Mouse (Mus musculus) heart, embryonic 16.5 days (tissue): ENCODE measurements around the gene Med28. TPM values are rescaled to one million over a fixed set of nuclear protein-coding genes. Genes with fewer than 3 reads are reported as not detected.

ENCODE experiments used
- ATAC-seq: fragments of 200-750 bp; cut with Nextera tagmentation; replicated peaks from 2 replicates; pipeline ENCODE4 v1.8.0; 2017; ENCODE audit warnings: moderate number of reproducible peaks; ENCODE audit not compliant: insufficient read depth, low FRiP score; ENCODE audit errors: extremely low read depth
- H3K27ac ChIP-seq: fragments of 300-500 bp; sonication (generic); 2 replicates; pipeline ENCODE4 v1.5.1; 2014; ENCODE audit warnings: mild to moderate bottlenecking, low read length, control low read depth, moderate library complexity
- H3K27me3 ChIP-seq: fragments of 300-500 bp; sonication (generic); 2 replicates; pipeline ENCODE4 v1.6.1; 2014; ENCODE audit warnings: low read length, mixed read lengths; ENCODE audit not compliant: control insufficient read depth, insufficient read depth
- H3K36me3 ChIP-seq: fragments of 300-500 bp; sonication (generic); 2 replicates; pipeline ENCODE4 v1.6.1; 2014; ENCODE audit not compliant: control insufficient read depth, insufficient read depth
- H3K4me1 ChIP-seq: fragments of 300-500 bp; sonication (generic); 2 replicates; pipeline ENCODE4 v1.6.1; 2014; ENCODE audit warnings: low read length, mixed read lengths; ENCODE audit not compliant: control insufficient read depth, insufficient read depth
- H3K4me2 ChIP-seq: fragments of 300-500 bp; sonication (generic); 2 replicates; pipeline ENCODE4 v1.6.1; 2014; ENCODE audit warnings: low read depth, mild to moderate bottlenecking, control low read depth, low read length
- H3K4me3 ChIP-seq: fragments of 300-500 bp; sonication (generic); 2 replicates; pipeline ENCODE4 v1.5.1; 2014; ENCODE audit warnings: mild to moderate bottlenecking, control low read depth, low read length
- H3K9ac ChIP-seq: fragments of 300-500 bp; sonication (generic); 2 replicates; pipeline ENCODE4 v1.6.1; 2014; ENCODE audit warnings: low read length, control low read depth
- H3K9me3 ChIP-seq: fragments of 300-500 bp; sonication (generic); replicated peaks from 2 replicates; pipeline ENCODE4 v1.6.1; 2016; ENCODE audit warnings: low read length; ENCODE audit not compliant: control insufficient read depth
- WGBS: fragments of 180-500 bp; shearing (Covaris S2); extraction: QIAGEN DNeasy Blood & Tissue Kit; methylation state at CpG from one replicate; pipeline ENCODE4 v1.1.7; 2014; 5-methylcytosine and 5-hydroxymethylcytosine counted together
- polyA plus RNA-seq: library from polyadenylated mRNA; unstranded; fragments of >200 nt; fragmentation: Nextera tagmentation; extraction: Ambion mirVana; gene quantifications from 2 replicates; pipeline ENCODE4 v1.2.1, GENCODE M21; 2015

The Med28 gene
- polyA plus RNA-seq, 1 experiment from 2014 or later: 170 TPM

DNA sequence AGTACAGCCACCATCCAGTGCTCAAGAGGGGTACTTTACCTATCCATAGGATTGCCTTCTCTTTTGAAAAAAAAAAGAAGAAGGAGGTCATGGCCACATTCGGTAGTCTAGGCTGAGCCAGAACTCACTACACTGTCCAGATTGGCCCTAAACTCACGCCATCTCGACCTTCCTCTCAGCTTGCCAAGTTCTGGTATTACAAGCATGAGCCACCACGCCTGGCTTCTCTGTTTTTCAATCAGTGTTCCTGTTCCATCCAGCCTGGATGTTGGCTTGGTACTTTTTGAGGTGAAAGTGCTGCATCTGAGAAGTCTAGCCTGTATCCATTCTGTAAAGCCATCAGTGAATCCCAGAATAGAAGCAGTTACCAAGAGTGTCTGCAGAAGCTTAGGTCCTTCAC, 23.6 kb upstream of the Med28 start:
- no peak for ATAC-seq
- peaks cover 25% of the 10 kb centered on the region for H3K36me3 ChIP-seq
- H3K27me3 ChIP-seq: no peaks in the 10 kb centered on the region
- peaks cover 10% of the 10 kb centered on the region for H3K4me1 ChIP-seq
- no peak overlapping the region for H3K9ac ChIP-seq
- H3K27ac ChIP-seq: no peak overlapping the region
- H3K4me2 ChIP-seq: no peak overlapping the region
- H3K9me3 ChIP-seq: no peaks in the 10 kb centered on the region
- WGBS: 84% methylated on average over 4 of the region's 4 CpGs
- no peak overlapping the region for H3K4me3 ChIP-seq

DNA sequence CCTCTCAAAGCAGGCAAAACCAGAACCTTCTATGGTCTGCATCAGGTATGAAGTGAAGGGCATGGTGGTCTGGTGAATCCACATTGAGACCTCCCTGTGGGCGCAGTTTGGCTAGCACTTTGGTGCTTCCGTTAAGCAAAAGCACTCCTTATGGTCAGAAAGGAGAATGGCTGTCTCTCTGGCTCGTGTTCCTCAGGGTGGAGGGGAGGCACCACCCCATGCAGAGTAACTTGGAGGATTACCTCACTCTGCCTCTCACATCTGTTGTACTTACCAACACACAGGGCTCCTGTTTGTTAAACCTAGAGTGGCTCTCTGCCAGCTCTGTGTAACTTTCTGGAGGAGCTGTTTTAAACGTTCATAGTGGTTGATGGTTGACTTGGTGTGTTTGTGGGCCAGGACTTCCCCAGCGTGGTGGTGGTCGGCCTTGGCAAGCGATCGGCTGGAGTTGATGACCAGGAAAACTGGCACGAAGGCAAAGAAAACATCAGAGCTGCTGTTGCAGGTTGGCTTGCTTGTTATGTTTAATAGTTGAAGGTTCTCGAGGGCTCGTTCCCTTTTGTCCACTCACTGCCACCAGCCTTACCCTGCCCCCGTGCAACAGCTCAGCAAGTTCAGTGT, 23.0 kb upstream of the Med28 start:
- ATAC-seq: no peak
- WGBS: 77% methylated on average over 12 of the region's 12 CpGs
- Histone ChIP-seq H3K9me3 (no peaks in the 10 kb centered on the region), H3K27me3 (no peaks in the 10 kb centered on the region), H3K36me3 (peaks cover 27% of the 10 kb centered on the region), H3K4me3 (no peak overlapping the region), H3K9ac (no peak overlapping the region), H3K27ac (no peak overlapping the region), H3K4me1 (peaks cover 10% of the 10 kb centered on the region), H3K4me2 (no peak overlapping the region)

- Histone ChIP-seq H3K9ac (no peak overlapping the region), H3K36me3 (peaks cover 31% of the 10 kb centered on the region)
- ATAC-seq: no peak
These were observed 22.5 kb upstream of the Med28 start for GRCm38 (mm10) chr5:45497564-45497963.

DNA sequence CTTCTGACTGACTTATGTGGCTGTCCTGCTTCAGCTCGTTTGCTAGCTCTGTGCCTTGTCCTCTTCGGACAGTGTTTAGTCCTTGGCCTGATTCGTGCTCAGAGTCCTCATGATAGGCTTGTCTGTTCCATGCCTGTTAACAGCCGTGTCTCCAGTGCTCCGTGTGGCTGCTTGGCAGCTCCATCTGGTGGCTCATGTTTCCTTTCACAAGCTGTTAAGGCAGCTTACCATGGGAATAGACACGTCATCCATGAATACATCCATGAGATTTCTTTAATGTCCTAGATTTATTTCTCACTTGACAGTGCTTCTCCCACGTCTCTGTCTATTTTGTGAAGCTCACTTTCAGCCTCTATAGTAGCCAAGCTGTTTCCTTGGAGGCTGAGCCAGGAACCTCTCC, 10.0 kb upstream of the Med28 start:
- H3K4me3 ChIP-seq: no peak overlapping the region
- no peak for ATAC-seq
- H3K36me3 ChIP-seq: peaks cover 44% of the 10 kb centered on the region

More at GRCm38 (mm10) chr5:45497564-45497963, 22.5 kb upstream of the Med28 start:
- WGBS: 92% methylated on average over 5 of the region's 5 CpGs
- Histone ChIP-seq H3K27ac (no peak overlapping the region), H3K4me3 (no peak overlapping the region), H3K27me3 (no peaks in the 10 kb centered on the region), H3K4me1 (peaks cover 10% of the 10 kb centered on the region), H3K9me3 (no peaks in the 10 kb centered on the region), H3K4me2 (no peak overlapping the region)

DNA sequence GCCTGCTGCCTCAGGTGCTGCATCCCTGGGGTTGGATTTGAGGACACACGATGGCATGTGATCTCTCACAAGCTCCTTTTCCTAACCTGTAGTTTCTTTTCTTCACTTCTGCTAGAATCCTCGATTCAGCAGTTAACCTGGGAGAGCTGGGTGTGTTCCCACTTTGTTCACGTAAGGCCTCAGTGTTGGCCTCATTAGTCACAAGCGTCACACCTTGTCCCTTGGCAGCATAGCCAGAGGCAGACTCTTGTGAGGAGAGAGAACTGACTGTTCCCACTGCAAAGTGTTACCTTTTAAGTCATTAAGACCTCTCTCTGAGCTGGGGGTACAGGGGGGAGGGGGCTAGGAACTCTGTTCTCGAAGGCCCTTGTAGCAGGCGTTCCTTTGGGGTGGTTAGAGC, 7.1 kb upstream of the Med28 start:
- H3K27me3 ChIP-seq: no peaks in the 10 kb centered on the region
- ATAC-seq: no peak
- H3K4me3 ChIP-seq: no peak overlapping the region
- no peak overlapping the region for H3K27ac ChIP-seq
- WGBS: 87% methylated on average over 6 of the region's 6 CpGs
- no peaks in the 10 kb centered on the region for H3K4me1 ChIP-seq
- H3K9ac ChIP-seq: no peak overlapping the region
- H3K36me3 ChIP-seq: peaks cover 22% of the 10 kb centered on the region
- no peak overlapping the region for H3K4me2 ChIP-seq
- no peaks in the 10 kb centered on the region for H3K9me3 ChIP-seq

More for the DNA sequence above, 10.0 kb upstream of the Med28 start:
- Histone ChIP-seq H3K9me3 (no peaks in the 10 kb centered on the region), H3K9ac (no peak overlapping the region), H3K27me3 (no peaks in the 10 kb centered on the region), H3K4me2 (no peak overlapping the region), H3K27ac (no peak overlapping the region), H3K4me1 (no peaks in the 10 kb centered on the region)
- WGBS: 76% methylated on average over 7 of the region's 7 CpGs

GRCm38 (mm10) chr5:45513511-45513910, 6.5 kb upstream of the Med28 start:
- 87% methylated on average over 2 of the region's 2 CpGs for WGBS
- Histone ChIP-seq H3K4me2 (no peak overlapping the region), H3K9me3 (no peaks in the 10 kb centered on the region), H3K4me3 (no peak overlapping the region), H3K9ac (no peak overlapping the region), H3K36me3 (peaks cover 21% of the 10 kb centered on the region), H3K4me1 (no peaks in the 10 kb centered on the region), H3K27me3 (no peaks in the 10 kb centered on the region), H3K27ac (no peak overlapping the region)
- ATAC-seq: no peak

GRCm38 (mm10) chr5:45514599-45514998, 5.4 kb upstream of the Med28 start:
- H3K4me2 ChIP-seq: no peak overlapping the region
- no peaks in the 10 kb centered on the region for H3K27me3 ChIP-seq
- peaks cover 16% of the 10 kb centered on the region for H3K36me3 ChIP-seq
- no peaks in the 10 kb centered on the region for H3K9me3 ChIP-seq
- H3K9ac ChIP-seq: no peak overlapping the region
- no peak overlapping the region for H3K27ac ChIP-seq
- peaks cover 1% of the 10 kb centered on the region for H3K4me1 ChIP-seq
- ATAC-seq: no peak
- H3K4me3 ChIP-seq: no peak overlapping the region
- WGBS: 81% methylated on average over 1 of the region's 1 CpGs

DNA sequence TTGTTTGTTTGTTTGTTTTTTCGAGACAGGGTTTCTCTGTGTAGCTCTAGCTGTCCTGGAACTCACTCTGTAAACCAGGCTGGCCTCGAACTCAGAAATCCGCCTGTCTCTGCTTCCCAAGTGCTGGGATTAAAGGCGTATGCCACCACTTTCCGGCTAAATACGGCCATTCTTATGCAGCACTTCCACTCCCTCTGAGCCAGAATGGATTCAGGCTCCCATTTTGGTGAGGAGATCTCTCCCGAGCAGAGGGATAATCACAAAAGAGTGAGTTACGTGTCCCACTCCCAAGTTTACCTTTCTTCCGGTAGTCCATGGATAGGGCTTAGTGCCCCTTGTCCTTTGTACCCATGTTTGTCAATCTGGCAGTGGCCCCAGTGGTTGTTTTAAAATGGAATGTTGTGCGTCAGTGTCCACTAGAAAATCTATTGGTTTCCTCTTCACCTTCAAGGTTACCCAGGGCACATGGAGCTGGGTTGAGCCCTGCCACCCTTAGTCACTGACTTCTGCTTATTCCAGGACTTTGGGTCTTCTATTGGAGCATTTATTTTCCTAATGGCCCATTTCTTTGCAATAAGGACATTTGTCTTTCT, 4.8 kb upstream of the Med28 start:
- no peak overlapping the region for H3K9ac ChIP-seq
- H3K27me3 ChIP-seq: no peaks in the 10 kb centered on the region
- H3K4me3 ChIP-seq: no peak overlapping the region
- no peaks in the 10 kb centered on the region for H3K9me3 ChIP-seq
- WGBS: 91% methylated on average over 10 of the region's 10 CpGs
- H3K4me2 ChIP-seq: no peak overlapping the region
- H3K27ac ChIP-seq: no peak overlapping the region
- ATAC-seq: no peak
- peaks cover 11% of the 10 kb centered on the region for H3K36me3 ChIP-seq
- peaks cover 4% of the 10 kb centered on the region for H3K4me1 ChIP-seq

DNA sequence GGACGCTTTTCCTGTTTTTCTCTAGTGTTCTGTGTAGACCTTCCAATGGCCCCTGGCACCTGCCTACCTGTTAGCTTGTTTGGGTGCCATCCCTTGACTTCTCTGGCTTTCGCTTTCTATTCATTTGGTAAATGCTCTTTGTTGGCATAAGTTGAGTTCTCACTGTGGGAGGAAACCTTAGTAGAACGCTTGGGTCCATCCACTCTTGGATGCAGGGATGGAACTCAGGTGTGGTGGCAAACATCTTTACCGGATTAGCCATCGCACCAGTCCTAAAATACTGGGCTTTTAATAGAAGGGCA, 731 bp downstream of the Med28 start:
- Histone ChIP-seq H3K9ac (peak overlapping the region; percentile 84), H3K9me3 (no peaks in the 10 kb centered on the region), H3K27me3 (no peaks in the 10 kb centered on the region), H3K27ac (no peak overlapping the region), H3K4me3 (peak overlapping the region; percentile 78), H3K4me2 (peak overlapping the region; percentile 93), H3K4me1 (peaks cover 18% of the 10 kb centered on the region), H3K36me3 (peaks cover 13% of the 10 kb centered on the region)
- 4% methylated on average over 5 of the region's 5 CpGs for WGBS
- no peak for ATAC-seq
